Mouse (Mus musculus): ENCODE data around the gene Dock1. TPM values are rescaled to one million over a fixed set of nuclear protein-coding genes. Genes with fewer than 3 reads are reported as not detected.

Dock1 gene
- polyA plus RNA-seq, 1 experiment from 2014 or later = 44.5 TPM

DNA sequence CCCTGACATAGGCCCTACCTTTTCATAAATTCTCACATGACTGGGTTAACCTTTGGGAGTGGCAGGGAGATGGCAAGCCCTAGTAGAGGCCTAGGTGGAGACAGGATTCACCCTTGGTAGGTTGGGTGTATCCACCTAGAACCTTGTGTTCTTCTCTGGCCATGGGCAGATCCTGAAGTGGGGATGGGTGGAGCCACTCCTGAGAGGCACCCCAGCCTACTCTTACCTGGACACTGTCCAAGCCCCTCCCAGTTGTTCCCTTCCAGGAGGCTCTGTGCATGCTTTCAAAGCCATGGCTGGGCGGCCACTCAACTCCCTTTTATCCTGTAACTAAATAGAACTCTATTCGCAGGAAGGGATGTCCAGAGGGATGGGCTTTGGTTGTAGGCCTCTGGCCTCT, 33.2 kb downstream of the Dock1 start:
- no peaks in the 10 kb centered on the region for H3K27me3 ChIP-seq (ENCODE audit: control insufficient read depth, insufficient read depth, low read depth, low read length)
- H3K4me2 ChIP-seq (ENCODE audit: low read depth, low read length) = no peak overlapping the region
- 35% methylated on average over 2 of the region's 2 CpGs for WGBS
- no peak overlapping the region for H3K9ac ChIP-seq (ENCODE audit: low read length)
- no peaks in the 10 kb centered on the region for H3K9me3 ChIP-seq (ENCODE audit: control insufficient read depth, low read length)
- no peak overlapping the region for H3K4me3 ChIP-seq (ENCODE audit: low read length)
- H3K27ac ChIP-seq (ENCODE audit: low read length) = no peak overlapping the region
- ATAC-seq (ENCODE audit: low read depth) = peak; percentile 65
- no peaks in the 10 kb centered on the region for H3K36me3 ChIP-seq (ENCODE audit: control insufficient read depth, insufficient read depth, low read length)
- peaks cover 16% of the 10 kb centered on the region for H3K4me1 ChIP-seq (replicated peaks; ENCODE audit: control insufficient read depth, insufficient read depth, low read length)

DNA sequence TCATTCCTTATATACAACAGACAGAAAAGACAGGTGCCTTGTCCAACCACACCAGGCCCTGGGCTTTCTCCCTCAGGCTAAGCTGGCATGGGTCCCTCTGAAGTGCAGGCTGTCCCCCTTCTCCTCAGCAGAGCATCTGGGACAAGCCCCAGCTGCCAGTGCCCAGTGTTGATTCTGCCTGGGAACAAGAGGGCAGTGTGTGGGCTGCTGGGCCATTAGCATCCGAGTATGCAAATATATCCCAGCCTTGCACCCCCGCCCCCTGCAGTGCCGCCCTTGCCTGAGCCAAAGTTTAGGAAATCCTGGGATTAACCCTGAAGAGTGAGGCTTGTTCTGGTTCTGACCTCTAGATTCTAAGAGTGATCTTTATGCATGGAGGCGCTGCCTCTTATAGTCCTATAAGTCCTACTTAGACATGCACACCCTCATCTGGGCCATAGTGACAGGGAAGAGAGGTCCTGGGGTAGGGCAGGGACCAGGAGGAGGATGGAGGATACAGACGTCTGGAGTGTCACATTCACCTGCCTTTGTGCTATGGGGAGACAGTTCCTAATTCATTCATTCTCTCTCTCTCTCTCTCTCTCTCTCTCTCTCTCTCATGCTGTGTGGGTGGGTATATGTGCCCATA, 38.9 kb downstream of the Dock1 start:
- WGBS = 44% methylated on average over 5 of the region's 5 CpGs
- Histone ChIP-seq H3K9me3 (ENCODE audit: control insufficient read depth, low read length) (no peaks in the 10 kb centered on the region), H3K4me2 (ENCODE audit: low read depth, low read length) (no peak overlapping the region), H3K4me3 (ENCODE audit: low read length) (no peak overlapping the region), H3K36me3 (ENCODE audit: control insufficient read depth, insufficient read depth, low read length) (no peaks in the 10 kb centered on the region), H3K27ac (ENCODE audit: low read length) (no peak overlapping the region), H3K4me1 (replicated peaks; ENCODE audit: control insufficient read depth, insufficient read depth, low read length) (peaks cover 9% of the 10 kb centered on the region; the same call in 1 of the 2 replicates), H3K27me3 (ENCODE audit: control insufficient read depth, insufficient read depth, low read depth, low read length) (no peaks in the 10 kb centered on the region), H3K9ac (ENCODE audit: low read length) (no peak overlapping the region)
- peak; percentile 51; the same call in 1 of the 2 replicates for ATAC-seq (ENCODE audit: low read depth)

DNA sequence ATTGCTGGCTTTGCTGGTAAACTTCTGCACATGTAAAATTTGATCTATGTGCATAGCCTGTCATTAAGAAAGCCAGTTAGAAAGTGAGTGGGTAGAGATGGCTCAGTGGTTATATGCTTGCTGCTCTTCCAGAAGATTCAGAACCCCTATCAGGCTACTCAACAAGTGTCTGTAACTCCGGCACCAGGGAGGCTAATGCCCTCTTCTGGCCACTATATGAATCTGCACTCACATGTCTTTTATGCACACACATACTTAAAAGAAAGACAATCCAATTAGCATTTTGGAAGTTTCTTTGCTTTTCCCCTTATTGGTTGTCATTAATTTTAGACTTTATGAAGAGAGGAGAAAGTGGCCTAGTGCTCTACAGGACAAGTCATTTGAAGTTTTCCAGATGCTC, 41.1 kb downstream of the Dock1 start:
- no peaks in the 10 kb centered on the region for H3K36me3 ChIP-seq (ENCODE audit: control insufficient read depth, insufficient read depth, low read length)
- 93% methylated on average over 1 of the region's 1 CpGs for WGBS
- H3K4me1 ChIP-seq (replicated peaks; ENCODE audit: control insufficient read depth, insufficient read depth, low read length) = 0 out of 2 replicates have a peak, but pooled peaks cover 5% of the 10 kb centered on the region
- no peak for ATAC-seq (ENCODE audit: low read depth)
- H3K27me3 ChIP-seq (ENCODE audit: control insufficient read depth, insufficient read depth, low read depth, low read length) = no peaks in the 10 kb centered on the region
- H3K9ac ChIP-seq (ENCODE audit: low read length) = no peak overlapping the region
- H3K4me2 ChIP-seq (ENCODE audit: low read depth, low read length) = no peak overlapping the region
- no peaks in the 10 kb centered on the region for H3K9me3 ChIP-seq (ENCODE audit: control insufficient read depth, low read length)
- H3K27ac ChIP-seq (ENCODE audit: low read length) = no peak overlapping the region
- H3K4me3 ChIP-seq (ENCODE audit: low read length) = no peak overlapping the region

DNA sequence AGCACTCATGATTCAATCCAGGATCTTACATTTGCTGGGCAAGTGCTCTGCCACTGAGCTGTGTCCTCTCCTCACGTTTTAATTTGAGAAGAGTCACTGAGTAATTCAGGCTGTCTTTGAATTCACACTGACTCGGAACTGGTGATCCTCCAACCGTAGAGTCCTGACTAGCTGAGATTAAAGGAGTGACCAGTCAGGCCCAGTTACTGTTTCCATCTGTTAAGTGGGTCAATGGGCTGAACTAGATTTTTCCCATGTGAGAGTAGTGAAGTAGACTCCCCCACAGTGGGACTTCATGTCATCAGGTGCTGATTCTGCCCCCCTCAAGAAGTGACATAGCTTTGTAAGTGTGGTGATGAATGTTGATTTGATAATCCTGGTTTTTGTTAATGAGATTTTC, 49.0 kb downstream of the Dock1 start:
- H3K4me2 ChIP-seq (ENCODE audit: low read depth, low read length) = no peak overlapping the region
- WGBS = 75% methylated on average over 3 of the region's 3 CpGs
- no peaks in the 10 kb centered on the region for H3K27me3 ChIP-seq (ENCODE audit: control insufficient read depth, insufficient read depth, low read depth, low read length)
- H3K9ac ChIP-seq (ENCODE audit: low read length) = no peak overlapping the region
- ATAC-seq (ENCODE audit: low read depth) = no peak
- no peaks in the 10 kb centered on the region for H3K36me3 ChIP-seq (ENCODE audit: control insufficient read depth, insufficient read depth, low read length)
- H3K4me1 ChIP-seq (replicated peaks; ENCODE audit: control insufficient read depth, insufficient read depth, low read length) = peaks cover 4% of the 10 kb centered on the region; the same call in 1 of the 2 replicates
- no peaks in the 10 kb centered on the region for H3K9me3 ChIP-seq (ENCODE audit: control insufficient read depth, low read length)
- no peak overlapping the region for H3K4me3 ChIP-seq (ENCODE audit: low read length)
- no peak overlapping the region for H3K27ac ChIP-seq (ENCODE audit: low read length)

DNA sequence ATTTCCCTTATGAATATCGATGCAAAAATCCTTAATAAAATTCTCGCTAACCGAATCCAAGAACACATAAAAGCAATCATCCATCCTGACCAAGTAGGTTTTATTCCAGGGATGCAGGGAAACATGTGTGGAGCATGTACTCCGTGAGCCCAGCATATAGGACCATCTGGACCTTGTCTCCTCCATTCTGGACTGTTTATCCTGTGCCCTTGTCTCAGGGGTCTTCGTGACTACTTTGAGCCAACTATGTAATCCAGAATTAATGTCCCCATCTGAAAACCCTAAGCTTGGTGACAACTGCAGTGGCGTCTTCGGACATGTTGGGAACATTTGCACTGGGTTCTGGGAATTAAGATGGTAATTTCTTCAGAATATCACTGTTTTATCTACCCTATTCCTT, 51.9 kb downstream of the Dock1 start:
- no peaks in the 10 kb centered on the region for H3K27me3 ChIP-seq (ENCODE audit: control insufficient read depth, insufficient read depth, low read depth, low read length)
- peaks cover 16% of the 10 kb centered on the region for H3K4me1 ChIP-seq (replicated peaks; ENCODE audit: control insufficient read depth, insufficient read depth, low read length)
- ATAC-seq (ENCODE audit: low read depth) = no peak
- H3K4me3 ChIP-seq (ENCODE audit: low read length) = no peak overlapping the region
- no peaks in the 10 kb centered on the region for H3K9me3 ChIP-seq (ENCODE audit: control insufficient read depth, low read length)
- no peaks in the 10 kb centered on the region for H3K36me3 ChIP-seq (ENCODE audit: control insufficient read depth, insufficient read depth, low read length)
- no peak overlapping the region for H3K4me2 ChIP-seq (ENCODE audit: low read depth, low read length)
- H3K27ac ChIP-seq (ENCODE audit: low read length) = no peak overlapping the region
- H3K9ac ChIP-seq (ENCODE audit: low read length) = no peak overlapping the region
- 91% methylated on average over 7 of the region's 7 CpGs for WGBS

DNA sequence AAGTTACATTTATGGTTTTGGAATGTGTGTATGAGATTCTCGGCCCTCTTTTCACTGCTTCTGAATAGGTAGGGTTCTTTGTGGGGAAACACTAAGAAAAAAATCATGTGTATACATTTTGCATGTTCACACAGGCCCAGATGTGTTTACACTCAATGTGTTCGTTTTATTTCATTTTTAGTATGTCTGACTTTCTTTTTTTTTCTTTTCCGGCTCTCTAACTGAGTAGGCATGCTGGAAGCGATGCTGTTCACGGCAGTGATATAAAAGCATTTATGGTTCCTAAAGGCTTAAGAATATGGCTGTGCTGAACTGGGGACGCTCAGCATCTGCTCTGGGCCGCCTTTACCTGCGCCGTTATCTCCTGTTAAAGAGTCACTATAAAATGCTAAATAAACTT, 52.5 kb downstream of the Dock1 start:
- H3K4me2 ChIP-seq (ENCODE audit: low read depth, low read length) = no peak overlapping the region
- no peak overlapping the region for H3K4me3 ChIP-seq (ENCODE audit: low read length)
- H3K27ac ChIP-seq (ENCODE audit: low read length) = no peak overlapping the region
- H3K9ac ChIP-seq (ENCODE audit: low read length) = no peak overlapping the region
- H3K4me1 ChIP-seq (replicated peaks; ENCODE audit: control insufficient read depth, insufficient read depth, low read length) = peaks cover 16% of the 10 kb centered on the region
- WGBS = 84% methylated on average over 9 of the region's 9 CpGs
- H3K27me3 ChIP-seq (ENCODE audit: control insufficient read depth, insufficient read depth, low read depth, low read length) = no peaks in the 10 kb centered on the region
- H3K36me3 ChIP-seq (ENCODE audit: control insufficient read depth, insufficient read depth, low read length) = no peaks in the 10 kb centered on the region
- H3K9me3 ChIP-seq (ENCODE audit: control insufficient read depth, low read length) = no peaks in the 10 kb centered on the region
- ATAC-seq (ENCODE audit: low read depth) = no peak

DNA sequence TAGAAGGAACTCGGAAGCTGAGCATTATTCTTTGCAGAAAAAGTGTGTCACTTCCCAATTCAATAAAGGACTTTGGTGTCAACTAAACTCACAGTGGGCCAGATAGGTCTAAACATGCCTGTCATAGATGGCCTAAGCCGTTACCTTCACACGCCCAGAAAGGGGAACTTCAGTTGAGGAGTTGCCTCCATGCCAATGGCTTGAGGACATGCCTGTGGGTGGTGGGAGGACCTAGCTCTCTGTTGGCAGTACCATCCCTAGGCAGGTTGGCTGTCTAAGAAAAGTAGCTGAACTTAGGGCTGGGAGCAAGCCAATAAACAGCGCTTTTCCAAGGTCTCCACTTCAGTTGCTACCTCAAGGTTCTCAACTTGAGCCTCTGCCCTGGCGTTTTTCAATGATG, 53.1 kb downstream of the Dock1 start:
- peaks cover 16% of the 10 kb centered on the region for H3K4me1 ChIP-seq (replicated peaks; ENCODE audit: control insufficient read depth, insufficient read depth, low read length)
- H3K9ac ChIP-seq (ENCODE audit: low read length) = no peak overlapping the region
- whole genome bisulfite sequencing = 75% methylated on average over 5 of the region's 5 CpGs
- H3K27ac ChIP-seq (ENCODE audit: low read length) = no peak overlapping the region
- H3K4me3 ChIP-seq (ENCODE audit: low read length) = no peak overlapping the region
- no peak overlapping the region for H3K4me2 ChIP-seq (ENCODE audit: low read depth, low read length)
- no peaks in the 10 kb centered on the region for H3K27me3 ChIP-seq (ENCODE audit: control insufficient read depth, insufficient read depth, low read depth, low read length)
- H3K36me3 ChIP-seq (ENCODE audit: control insufficient read depth, insufficient read depth, low read length) = no peaks in the 10 kb centered on the region
- H3K9me3 ChIP-seq (ENCODE audit: control insufficient read depth, low read length) = no peaks in the 10 kb centered on the region
- ATAC-seq (ENCODE audit: low read depth) = no peak

DNA sequence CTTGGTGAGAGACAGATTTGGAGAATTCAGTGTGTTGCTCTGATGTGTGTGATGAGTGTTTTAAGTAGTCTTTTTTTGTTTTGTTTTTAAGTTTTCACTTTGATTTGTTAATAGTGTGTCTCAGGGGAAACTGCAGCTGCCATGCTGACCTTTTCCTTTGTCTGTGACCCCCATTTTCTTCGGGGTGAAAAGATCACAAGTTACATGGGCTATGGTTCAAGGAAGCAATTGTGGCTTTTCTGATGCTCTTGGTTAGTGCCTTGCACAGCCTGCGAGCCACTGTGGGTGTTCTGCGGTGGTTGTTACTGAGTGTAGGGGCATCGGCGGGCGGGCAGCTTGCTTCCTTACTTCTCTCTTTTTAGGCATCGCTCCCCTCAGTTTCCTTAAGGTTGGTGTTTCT, 54.4 kb downstream of the Dock1 start:
- Histone ChIP-seq H3K36me3 (ENCODE audit: control insufficient read depth, insufficient read depth, low read length) (no peaks in the 10 kb centered on the region), H3K4me1 (replicated peaks; ENCODE audit: control insufficient read depth, insufficient read depth, low read length) (peaks cover 16% of the 10 kb centered on the region), H3K4me2 (ENCODE audit: low read depth, low read length) (peak overlapping the region; percentile 24), H3K9ac (ENCODE audit: low read length) (no peak overlapping the region), H3K9me3 (ENCODE audit: control insufficient read depth, low read length) (no peaks in the 10 kb centered on the region), H3K4me3 (ENCODE audit: low read length) (no peak overlapping the region), H3K27ac (ENCODE audit: low read length) (peak overlapping the region; percentile 77), H3K27me3 (ENCODE audit: control insufficient read depth, insufficient read depth, low read depth, low read length) (no peaks in the 10 kb centered on the region)
- 39% methylated on average over 7 of the region's 7 CpGs for WGBS
- peak; percentile 42; the same call in 1 of the 2 replicates for ATAC-seq (ENCODE audit: low read depth)

DNA sequence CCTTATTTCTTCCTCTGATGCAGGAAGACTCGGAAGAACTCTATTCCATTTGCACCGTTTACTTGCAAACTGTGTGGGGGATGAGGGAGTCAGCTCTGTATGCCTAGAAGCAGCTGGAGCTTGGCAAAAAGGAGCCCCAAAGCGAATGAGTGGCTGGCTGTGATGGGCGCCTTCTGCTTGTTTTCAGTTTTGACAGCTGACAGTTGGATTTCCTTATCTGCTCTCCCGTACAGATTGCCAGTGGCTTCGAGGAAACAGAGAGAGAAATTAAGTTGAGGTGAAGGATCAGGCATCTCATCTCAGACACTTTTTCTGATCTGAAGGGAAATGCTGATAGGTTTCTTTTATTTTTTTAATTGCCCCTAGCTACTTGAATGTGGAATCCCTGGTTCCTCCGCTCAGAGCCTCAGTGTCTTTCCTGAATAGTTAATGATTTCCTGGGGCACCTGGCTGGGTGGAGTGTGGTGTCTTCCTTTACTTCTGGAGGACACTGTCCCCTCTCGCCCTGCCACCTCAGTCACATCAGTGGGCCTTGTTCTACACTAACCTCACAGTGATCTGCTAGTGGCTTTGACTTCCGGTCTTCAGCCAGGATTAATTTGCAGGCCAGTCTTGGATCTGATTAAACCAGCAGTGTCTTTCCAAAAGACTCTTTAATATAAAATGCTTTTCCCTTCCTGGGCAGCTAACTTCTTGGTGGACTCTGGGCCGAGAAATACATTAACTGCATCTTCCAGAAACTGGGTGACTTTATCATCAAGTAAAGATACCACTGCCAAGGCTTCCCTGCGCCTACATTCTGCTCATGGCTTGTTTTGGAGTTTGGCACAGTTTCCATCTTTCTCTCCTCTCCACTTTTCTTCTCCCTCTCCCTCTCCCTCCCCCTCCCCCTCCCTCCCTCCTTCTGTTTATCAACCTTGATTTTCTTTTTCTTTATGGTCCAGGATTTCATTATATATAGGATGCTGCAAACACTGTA, 55.4 kb downstream of the Dock1 start:
- peak; percentile 93 for ATAC-seq (ENCODE audit: low read depth)
- 32% methylated on average over 11 of the region's 11 CpGs for WGBS
- H3K4me3 ChIP-seq (ENCODE audit: low read length) = no peak overlapping the region
- peaks cover 5% of the 10 kb centered on the region; the same call in 1 of the 2 replicates for H3K36me3 ChIP-seq (ENCODE audit: control insufficient read depth, insufficient read depth, low read length)
- H3K27ac ChIP-seq (ENCODE audit: low read length) = peak overlapping the region; percentile 77
- no peak overlapping the region for H3K9ac ChIP-seq (ENCODE audit: low read length)
- no peaks in the 10 kb centered on the region for H3K27me3 ChIP-seq (ENCODE audit: control insufficient read depth, insufficient read depth, low read depth, low read length)
- peaks cover 16% of the 10 kb centered on the region for H3K4me1 ChIP-seq (replicated peaks; ENCODE audit: control insufficient read depth, insufficient read depth, low read length)
- no peaks in the 10 kb centered on the region for H3K9me3 ChIP-seq (ENCODE audit: control insufficient read depth, low read length)
- H3K4me2 ChIP-seq (ENCODE audit: low read depth, low read length) = no peak overlapping the region; the same call in 1 of the 2 replicates
